Mouse (Mus musculus) thymus, postnatal 0 days (tissue): ENCODE data around the gene Gm5431. TPM values are rescaled to one million over a fixed set of nuclear protein-coding genes. Genes with fewer than 3 reads are reported as not detected.
"Not testable (repeated sequence)": the region's sequence is repeated elsewhere in the genome, so short reads cannot be mapped to it uniquely, and the experiment has no call there.

ENCODE experiments used
- DNase-seq: peaks from one replicate; pipeline ENCODE4 v3.0.0-alpha.2; 2015; ENCODE audit warnings: low spot score
- polyA plus RNA-seq: library from polyadenylated mRNA; unstranded; fragments of >200 nt; fragmentation: Nextera tagmentation; extraction: Ambion mirVana; gene quantifications from 2 replicates; pipeline ENCODE4 v1.2.1, GENCODE M21; 2015

Gene Gm5431
- polyA plus RNA-seq, 1 experiment from 2014 or later, result 0.29 TPM

DNA sequence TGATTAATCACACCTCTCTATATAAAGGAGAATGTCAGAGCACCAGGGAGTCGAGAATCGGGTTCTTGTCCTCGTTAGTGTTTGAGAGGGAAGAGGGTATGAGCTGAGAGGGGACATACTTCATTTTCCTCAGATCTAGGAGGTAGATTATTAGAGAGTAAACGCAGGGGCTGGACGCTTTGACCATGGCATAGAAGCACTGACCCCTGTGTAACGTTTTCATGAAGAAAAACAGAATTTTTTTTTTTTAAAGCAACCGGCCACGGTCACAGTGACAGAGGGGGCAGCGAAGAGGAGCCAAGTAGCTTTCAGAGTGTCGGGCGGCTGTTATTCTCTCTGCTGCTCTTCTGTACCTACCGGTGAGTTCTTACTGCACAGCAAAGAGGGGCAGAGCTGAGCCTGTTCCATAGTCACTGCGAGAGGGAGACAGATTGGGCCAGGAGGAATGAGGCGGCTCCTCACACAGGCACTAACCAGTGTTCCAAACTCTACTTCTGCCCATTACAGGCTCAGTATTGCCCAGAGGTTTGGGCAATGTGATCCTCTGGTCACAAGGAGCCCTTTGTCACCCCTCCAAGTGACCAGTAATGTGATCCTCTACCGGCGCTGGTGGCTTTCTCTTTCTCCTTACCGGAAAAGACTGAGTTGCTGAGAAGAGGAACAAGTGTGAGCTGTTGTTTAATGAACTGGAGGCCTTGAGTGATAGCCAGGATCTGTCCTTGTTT is 30.0 kb downstream of the Gm5431 start:
- DNase-seq, result peak; percentile 61

DNA sequence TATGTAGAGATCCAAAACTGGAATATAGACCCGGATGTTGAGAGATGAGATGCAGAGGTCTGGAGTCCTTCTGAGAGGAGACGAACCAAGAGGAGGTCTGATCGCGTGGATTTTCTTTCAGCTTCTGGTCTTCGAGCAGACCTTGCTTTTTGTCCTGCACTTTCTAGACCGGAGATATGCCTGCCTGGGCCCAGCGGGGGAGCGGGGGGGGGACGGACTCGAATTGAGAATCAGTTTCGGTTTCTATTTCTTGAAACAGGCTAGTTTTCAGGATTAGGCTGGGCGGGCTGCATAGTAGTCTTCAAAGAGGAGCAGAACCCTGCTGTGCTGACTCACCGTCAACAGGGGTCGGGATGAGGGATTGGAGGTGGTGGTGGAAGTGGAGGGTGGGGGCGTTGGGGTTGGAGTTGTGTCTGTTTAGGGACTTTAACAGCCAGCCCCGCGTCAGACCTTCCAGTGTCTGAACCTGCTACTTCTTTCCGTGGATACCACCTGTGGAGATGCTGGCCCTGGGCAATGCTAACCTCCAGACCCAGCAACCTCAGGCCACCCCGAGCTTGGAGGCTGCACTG is 30.7 kb downstream of the Gm5431 start, which contains the start of gene Irgm1:
Irgm1 (minus strand) TSS at position 483 of the 572 bp plus-strand sequence.
- DNase-seq, result peak; percentile 79

DNA sequence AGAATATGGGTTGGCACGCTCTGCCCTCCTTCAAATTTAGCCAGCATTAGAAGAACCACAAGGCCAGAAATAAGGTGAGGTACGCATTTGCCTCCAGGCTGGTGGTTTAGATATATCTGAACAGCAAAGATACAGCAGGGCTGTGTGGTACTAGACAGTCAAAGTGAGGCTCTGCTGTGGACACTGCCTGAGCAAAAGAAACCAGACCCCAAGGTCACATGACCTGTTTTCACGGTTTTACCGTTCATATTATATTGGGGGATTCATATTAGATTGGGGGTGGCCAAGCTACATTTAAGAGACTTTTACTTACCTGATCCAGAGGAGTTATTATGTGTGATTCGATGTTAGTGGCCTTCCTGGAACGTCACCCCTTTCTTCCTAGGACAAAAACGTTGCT is 31.2 kb downstream of the Gm5431 start:
- DNase-seq, result no peak

DNA sequence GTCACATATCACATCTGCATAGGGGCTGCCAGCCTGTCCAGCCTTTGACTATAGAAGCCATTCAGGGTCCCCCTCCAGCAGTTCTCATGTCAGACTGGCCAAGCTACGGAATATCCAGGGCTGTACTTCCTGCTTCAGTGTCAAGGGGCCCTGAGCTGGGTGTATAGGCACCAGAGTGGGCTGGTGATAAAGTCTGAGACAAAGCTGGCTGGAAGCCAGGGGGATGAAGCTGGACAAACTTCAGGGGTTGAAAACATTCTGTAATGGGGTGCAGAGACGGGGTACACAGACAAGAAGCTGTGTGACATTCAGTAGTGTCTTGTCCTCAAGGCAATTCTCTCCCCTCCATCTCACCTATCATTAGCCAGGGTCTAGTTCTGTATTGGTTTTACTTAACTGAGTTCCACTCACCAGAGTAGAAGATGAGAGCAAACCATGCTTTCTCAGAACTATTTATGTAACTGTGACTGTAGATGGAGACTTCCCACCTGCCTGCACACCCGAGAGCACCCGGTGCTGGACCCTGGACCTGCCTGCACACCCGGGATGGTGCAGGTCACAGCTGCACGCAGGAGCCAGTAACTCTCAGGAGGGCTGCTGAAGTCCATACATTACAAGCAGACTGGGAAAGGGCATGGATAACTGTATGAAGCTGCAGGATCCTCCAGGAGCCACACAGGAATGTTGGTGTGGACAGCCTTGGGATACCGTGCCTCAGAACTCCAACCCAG is 32.5 kb downstream of the Gm5431 start:
- DNase-seq, result peak; percentile 32

DNA sequence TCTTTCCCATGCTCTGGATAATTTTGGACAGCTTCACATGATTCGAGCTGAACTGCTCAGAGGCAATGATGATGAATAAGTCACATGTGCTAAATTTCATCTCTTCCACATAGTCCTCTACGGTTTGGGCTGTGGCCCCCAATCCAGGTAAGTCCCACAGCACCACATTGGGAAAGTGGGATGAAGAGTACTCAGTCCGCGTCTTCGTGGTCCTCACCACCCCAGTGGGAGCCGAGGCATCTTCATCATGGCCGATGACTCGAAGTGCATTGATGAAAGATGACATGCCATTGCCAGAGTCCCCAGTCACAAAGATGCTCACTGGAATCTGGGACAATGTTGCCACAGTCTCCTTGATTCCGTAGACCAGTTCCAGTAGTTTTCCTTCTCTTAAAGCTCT is 35.5 kb downstream of the Gm5431 start:
- no peak for DNase-seq

DNA sequence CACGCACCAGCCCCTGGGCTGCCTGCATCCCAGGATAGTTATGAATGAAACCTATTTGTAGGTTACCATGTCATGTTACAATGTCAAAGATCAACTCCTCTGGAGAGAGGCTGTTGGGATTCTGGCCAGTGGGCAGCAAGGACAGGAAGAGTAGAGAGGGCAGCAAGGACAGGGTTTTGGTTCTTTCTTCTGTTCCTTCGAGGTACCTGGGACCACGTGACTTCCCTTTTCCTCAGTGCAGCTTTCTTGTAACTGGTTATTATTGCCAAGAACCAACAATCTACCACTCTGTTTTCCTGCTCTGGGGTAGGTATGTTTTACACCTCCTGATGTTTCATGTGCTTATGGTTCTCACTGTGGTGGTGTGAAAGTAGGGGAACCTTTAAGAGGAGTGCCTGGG is 38.2 kb downstream of the Gm5431 start:
- no peak for DNase-seq

DNA sequence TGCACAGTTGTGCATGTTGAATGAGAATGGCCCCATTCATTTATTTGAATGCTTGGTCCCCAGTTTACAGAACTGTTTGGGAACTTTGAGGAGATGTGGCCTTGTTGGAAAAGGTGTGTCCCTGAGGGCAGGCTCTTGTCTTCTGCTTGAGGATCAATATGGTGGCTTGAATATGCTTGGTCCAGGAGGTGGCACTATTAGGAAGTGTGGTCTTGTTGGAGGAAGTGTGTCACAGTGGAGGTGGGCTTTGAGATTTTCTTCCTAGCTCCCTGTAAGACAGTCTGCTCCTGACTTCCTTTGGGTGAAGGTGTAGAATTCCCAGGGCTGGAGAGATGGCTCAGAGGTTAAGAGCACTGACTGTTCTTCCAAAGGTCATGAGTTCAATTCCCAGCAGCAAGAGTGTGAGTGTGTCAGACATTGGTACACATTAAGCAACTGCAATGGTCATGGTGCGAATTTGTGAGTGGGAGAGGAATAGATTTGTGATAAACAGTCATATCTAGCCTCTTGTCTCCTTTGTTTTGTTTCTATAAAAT is 39.2 kb downstream of the Gm5431 start:
- DNase-seq, result no peak

DNA sequence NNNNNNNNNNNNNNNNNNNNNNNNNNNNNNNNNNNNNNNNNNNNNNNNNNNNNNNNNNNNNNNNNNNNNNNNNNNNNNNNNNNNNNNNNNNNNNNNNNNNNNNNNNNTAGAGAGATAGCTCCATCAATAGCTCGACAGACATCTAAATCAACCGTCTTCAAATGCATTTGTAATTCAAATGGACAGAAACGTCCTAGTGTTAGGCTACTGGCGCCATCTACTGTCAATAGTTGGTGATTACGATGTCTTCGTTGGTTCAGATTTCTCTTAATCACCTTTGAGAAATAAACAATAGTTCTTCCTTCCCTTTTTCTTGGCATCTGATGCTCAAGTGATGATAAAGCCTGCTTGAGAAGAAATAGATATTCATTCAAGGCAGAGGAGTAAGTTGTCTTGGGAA is 43.0 kb downstream of the Gm5431 start:
- peak; percentile 76 for DNase-seq

DNA sequence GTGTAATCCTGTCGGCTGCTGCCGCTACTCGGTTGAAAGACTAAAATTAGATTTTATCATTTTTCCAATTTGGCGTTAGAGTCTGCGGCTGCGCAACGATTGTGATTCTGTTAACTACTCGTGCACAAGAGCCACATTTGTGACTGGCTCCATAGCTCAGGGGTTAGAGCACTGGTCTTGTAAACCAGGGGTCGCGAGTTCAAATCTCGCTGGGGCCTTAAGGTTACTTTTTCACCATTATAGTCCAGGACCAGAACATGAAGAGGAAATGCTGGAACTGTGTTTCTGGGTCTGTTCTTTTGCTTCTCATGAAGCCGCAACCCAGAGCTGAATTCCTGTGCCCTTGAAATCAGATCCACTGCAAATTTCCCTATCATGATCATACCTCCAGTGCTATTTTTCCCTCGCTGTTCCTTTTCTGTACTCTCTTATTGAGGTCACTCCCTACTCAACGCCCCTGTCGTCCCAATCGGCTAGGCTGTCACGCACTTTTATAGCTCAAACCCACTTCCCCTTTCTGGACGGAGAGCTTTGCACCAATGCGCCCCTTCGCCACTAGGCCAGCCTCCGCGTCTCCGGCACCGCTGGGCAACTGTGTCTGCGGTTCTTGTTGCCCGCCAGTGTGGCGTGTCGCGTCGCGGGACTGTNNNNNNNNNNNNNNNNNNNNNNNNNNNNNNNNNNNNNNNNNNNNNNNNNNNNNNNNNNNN is 48.4 kb downstream of the Gm5431 start:
- peak; percentile 90 for DNase-seq

DNA sequence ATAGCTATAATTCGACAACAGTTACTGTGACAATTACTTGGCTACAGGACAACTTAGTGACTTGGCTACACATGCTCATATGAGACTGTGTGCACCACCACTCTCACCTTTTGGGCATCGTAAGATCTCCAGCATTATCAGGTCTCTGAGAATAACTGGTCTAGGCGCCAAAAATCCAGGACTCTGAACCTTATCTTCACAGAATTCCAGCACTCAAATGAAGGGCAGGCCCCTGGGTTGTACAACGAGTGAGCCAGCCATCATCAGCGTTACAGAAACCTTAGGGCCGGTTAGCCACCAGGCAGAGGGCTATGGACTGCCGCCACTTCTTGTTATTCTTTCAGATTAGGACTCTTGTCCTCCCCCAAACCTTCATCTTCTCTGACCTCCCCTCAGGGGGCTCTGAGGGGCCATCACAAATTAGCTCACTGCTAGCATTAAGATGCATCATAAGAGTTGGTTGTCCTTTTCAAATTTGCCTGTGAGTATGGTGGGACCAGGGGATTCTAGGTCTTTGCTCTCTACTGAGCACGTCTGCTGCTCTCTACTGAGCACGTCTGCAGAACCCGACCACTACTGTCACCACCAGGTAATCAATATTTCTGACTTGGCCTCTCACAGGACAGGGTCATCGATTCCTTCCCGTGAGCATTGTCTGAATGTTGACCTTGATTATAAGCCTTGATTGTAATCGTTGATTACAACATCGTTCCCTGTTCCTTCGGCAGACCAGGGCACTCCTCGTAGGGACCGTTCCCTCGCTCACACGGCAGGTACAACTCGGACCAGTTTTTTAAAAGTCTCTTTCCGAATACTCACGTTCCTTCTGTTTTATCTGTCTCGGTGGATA is 49.2 kb downstream of the Gm5431 start:
- no peak for DNase-seq

DNA sequence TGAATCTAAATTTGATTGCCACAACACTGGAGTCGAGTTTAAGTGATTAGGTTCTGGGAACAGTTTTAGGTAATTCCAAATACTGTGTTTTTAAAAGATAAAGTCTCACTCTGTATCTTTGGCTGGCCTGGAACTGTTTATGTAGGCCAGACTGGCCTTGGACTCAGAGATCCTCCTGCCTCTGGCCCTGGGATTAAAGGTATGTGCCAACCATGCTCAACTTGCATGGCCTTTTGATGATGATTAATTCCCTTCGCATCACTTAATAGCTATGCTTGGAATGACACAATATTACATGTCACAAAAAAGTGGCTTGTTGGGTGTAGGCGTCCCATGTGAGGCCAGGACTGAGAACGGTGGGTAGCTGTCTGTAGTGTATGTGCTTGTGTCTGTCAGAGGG is 49.8 kb downstream of the Gm5431 start:
- no peak for DNase-seq

DNA sequence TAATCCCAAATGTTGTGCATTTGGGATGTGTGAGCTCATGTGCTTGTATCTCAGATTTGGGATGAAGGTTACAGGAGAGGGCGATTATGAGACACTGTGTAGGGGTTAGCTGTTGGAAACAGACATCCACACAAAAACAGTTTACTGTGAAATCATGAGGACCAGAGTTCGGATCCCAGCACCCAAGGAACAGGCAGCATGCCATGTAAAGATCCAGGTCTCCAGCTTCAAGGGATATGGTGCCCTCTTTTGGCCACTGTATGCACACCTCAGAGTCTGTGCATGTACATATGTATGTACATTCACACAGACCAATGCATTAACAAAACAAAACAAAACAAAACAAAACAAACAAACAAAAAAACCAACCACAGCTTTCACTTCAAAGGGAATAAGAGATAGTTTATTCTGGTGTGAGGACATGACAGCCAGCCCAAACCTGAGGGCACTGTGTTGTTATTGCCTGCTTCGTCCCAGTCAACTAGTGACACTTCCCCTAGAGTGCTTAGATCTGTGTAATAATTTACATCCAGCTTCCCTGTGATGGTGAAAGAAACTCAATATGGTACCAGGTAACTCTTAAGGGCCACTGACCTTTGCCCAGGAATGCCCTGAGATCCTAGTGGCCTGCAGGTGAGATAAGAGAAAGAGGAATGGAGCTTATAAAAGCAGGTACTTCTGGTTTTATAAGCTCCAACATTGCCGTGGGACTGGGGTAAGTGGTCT is 50.6 kb downstream of the Gm5431 start:
- no peak for DNase-seq

DNA sequence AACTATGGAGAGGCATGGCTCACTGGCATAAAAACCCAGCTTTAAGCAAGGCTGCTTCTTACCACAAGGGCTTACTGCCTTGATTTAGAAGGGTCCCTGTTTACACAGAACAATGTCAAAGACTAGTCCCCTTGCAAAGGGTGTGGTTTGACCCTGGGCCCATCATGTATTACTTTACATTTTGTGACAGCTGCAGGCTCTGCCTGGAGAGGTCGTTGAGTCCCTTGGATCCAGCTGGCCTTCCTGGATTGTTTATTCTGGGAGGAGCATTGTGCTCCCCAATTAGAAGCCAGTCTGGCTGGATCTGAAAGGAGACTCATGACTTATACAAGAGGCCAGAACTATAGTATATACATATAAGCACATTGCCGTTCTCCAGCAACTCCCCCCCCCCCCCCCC is 51.8 kb downstream of the Gm5431 start:
- no peak for DNase-seq

DNA sequence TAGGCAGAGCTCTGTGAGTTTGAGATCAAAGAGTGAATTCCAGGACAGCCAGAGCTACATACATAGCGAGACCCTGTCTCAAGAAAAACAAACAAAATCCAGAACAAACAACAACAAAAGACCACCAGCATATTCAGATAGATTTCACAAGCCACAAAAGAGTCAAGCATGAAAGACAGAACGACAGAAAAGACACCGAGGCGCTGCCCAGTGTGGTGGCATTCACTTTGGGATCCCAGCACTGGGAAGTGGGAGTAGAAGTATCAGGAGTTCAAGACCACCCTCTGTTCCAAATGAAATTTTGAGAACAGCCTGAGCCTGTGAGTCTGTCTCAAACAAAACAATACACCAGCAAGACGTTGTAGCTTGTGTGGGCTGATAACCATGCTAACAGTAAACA is 55.1 kb downstream of the Gm5431 start:
- no peak for DNase-seq

DNA sequence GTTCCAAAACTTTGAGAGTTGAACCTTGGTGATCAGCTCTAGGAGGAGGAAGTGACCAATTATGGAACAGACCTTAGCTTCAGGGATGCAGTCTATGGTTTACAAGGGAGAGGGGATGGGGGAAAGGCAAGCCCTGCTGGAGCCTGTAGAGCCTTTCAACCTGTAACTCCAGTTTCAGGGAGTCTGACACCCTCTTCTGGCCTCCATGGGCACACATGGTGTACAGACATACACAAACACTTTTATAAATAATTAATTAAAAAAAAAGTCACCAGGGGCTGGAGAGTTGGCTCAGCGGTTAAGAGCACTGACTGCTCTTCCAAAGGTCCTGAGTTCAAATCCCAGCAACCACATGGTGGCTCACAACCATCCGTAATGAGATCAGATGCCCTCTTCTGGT is 55.7 kb downstream of the Gm5431 start:
- DNase-seq, result not testable (repeated sequence)

DNA sequence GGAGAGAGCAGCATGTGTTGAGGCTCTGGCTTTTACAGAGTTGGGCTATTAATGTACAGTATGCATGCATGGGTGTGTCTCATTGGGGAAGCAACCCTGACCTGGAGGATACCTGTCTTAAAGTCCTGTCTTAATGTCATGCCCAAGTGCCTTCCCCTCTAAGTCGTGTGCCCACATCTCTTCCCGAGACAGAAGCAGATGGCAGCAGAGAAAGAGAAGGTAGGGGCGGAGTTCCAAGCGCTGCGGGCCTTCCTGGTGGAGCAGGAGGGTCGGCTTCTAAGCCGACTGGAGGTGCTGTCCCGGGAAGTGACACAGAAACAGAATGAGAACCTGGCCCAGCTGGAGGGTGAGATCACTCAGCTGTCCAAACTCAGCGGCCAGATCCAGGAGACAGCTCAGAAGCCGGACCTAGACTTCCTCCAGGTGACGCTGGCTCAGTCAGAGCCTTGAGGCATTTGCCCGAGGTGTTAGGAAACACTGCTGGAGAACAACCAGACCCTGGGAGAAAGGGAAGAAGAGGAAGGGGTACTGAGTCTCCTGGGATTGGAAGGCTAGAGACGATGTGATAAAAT is 56.7 kb downstream of the Gm5431 start:
- DNase-seq, result no peak

DNA sequence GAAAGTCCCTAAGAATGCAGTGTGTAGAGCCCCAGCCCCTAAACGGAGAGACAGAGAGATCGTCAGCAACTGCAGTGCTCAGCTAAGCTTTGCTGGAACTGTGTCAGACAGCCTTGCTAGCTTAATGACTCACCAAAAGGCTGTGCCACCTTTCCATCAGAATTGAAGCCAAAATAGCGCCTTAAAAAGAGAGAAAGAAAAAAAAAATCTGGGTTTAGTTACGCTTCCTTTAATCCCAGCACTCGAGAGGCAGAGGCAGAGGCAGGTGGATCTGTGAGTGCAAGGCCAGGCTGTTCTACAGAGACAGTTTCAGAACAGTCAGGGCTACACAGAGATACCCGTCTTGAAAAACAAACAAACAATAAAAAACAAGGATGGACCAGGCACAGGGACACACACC is 57.7 kb downstream of the Gm5431 start:
- DNase-seq, result no peak

DNA sequence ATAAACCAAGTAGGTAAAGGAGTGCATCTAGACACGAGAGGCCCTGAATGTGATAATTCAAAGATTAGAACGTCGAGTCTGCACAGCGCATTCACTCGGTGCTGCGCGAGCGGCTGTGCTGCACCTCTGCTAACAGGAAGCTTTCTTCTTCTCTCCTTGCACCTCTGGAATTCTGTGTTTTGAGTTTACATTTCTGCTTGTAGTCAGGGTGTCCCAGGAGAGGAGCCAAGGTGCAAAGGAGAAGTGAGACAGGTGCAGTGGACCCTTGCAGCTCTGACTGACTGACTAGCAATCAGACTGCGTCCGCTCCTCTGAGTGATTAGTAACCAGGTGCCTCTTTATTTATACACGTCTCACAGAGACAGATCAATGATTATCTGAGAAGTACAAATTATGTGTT is 58.8 kb downstream of the Gm5431 start:
- no peak for DNase-seq

DNA sequence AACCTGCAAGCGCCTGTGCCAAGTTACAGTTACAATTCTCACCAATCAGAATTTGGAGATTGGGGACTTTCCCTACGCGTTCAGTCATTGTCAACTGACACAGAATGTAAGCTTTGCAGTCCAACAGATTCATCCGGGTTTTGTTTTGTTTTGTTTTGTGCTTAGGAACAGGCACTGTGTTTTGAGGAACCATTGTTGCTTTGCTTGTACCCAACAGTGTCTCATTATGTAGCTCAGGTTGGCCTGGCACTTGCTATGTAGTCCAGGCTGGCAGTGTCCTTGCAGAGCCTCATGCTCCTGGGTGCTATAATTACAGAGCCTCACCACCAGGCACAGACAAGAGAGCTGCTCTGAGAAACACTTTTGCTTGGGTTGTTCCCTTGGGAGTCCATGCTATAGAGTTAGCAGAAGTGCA is 59.6 kb downstream of the Gm5431 start:
- DNase-seq, result no peak

DNA sequence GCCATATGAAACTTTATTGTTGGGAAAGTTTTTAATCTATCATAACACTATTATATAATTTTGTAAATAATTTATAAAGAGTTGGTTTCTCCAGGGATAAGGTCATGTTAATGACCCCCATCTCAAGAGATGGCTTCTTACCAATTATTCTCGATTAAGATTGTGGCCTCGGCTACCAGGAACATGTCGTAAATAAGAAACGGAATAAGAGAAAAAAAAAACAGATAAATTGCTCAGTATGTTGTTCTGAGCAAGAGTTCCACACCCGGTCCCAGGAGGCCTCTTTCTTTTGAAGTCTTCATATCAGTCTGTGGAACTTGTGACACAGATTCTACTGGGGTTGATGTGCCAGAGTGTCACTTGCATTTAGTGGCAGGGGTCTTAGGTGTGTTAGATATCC is 60.8 kb downstream of the Gm5431 start:
- DNase-seq, result no peak
